29 mouse cellular contexts compared by ENCODE assay signal in the genomic region with DNA sequence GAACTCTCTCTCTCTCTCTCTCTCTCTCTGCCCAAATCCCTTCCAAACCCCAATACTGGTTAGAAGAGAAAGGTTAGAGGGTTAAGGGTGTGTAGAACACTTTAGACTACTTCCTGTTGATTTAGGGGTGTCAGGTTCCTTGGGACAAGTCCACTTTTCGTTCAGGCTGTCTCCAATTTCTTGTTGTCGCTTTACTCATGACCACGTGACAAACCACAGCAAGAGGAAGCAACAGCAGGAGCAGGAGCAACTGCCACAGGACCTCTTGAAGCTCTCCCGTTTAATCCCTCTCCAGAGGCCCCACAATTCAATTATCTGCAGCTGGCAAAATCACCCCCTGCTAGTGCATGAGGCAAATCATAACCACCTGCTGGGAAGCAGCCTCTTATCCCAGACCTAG. TPM values are rescaled to one million over a fixed set of nuclear protein-coding genes. Genes with fewer than 3 reads are reported as not detected.
DNase-seq lines count a peak whose midpoint lies in the region; ATAC-seq and TF ChIP-seq lines count a peak whose summit lies in the region.
"Had no signal": no experiment of that assay in that cellular context is flagged by ENCODE, and none has a peak within 500 bp of the region (broad histone marks: within the 10 kb centered on the region; RNA-seq: fewer than 3 reads in every experiment).

No protein-coding gene starts in this region.

- no peak for TF ChIP-seq CTCF in C2C12 (IDR thresholded peaks at IDR 0.05; ENCODE audit: control insufficient read depth, insufficient read depth, insufficient read length)

- H3K79me2 ChIP-seq in C2C12 (ENCODE audit: control insufficient read depth, insufficient read depth) = no peaks in the 10 kb centered on the region

- no peak overlapping the region for H3ac ChIP-seq in C2C12 (ENCODE audit: control insufficient read depth, insufficient read length, low read depth)

- H3K27me3 ChIP-seq in C2C12 (ENCODE audit: control insufficient read depth, insufficient read depth, insufficient read length) = no peaks in the 10 kb centered on the region
- H3K27me3 ChIP-seq: forebrain, embryonic 12.5 days; heart, embryonic 13.5 days; Patski had no signal

- H3K79me3 ChIP-seq in C2C12 (ENCODE audit: low read depth) = no peaks in the 10 kb centered on the region

- DNase-seq in ES-CJ7 (ENCODE audit: low read depth, low spot score) (peak; percentile 75), ZHBTc4 (ENCODE audit: low read depth, low spot score) (peak; percentile 68)
- DNase-seq in heart, adult 11 months = no peak
- DNase-seq in heart, adult 9 months (ENCODE audit: low spot score in 2 of 2) = no peak
- DNase-seq: adrenal gland, adult 8-10 months; adrenal gland, postnatal 36 days; cerebellum, adult 11-12 months; cerebellum, adult 9-11 months; cerebellum, postnatal 36 days; gastrocnemius, postnatal 10 days; heart, postnatal 36 days; kidney, adult 9 months had no signal

- H3K36me3 ChIP-seq in C2C12 (ENCODE audit: control insufficient read depth, insufficient read depth) = peaks cover 63% of the 10 kb centered on the region

- ATAC-seq in granulocyte monocyte progenitor cell, adult 5-6 weeks (replicated peaks; ENCODE audit: poor library complexity, severe bottlenecking) = peak; percentile 42
- ATAC-seq in erythroblast, adult 5-6 weeks (replicated peaks; ENCODE audit: low FRiP score, poor library complexity, severe bottlenecking) = no peak
- ATAC-seq: CD4-positive, CD25-positive, alpha-beta regulatory T cell, adult 4 months; forebrain, embryonic 16.5 days; hindbrain, embryonic 16.5 days; inflammation-experienced regulatory T-cells, adult 6 months; intestine, postnatal 0 days; Patski had no signal

- H3K4me3 ChIP-seq in C2C12 (ENCODE audit: insufficient read depth, poor library complexity, severe bottlenecking) = no peak overlapping the region
- H3K4me3 ChIP-seq: forebrain, embryonic 12.5 days; heart, embryonic 13.5 days had no signal

TF ChIP-seq in C2C12, 6 proteins besides CTCF, POLR2A, EP300 and RAD21:
- no peak for TF ChIP-seq MYOG (IDR thresholded peaks at IDR 0.05; ENCODE audit: control insufficient read depth, extremely low read depth, insufficient read length)
- no peak for TF ChIP-seq MAX (IDR thresholded peaks at IDR 0.05)
- TF ChIP-seq USF1 (IDR thresholded peaks at IDR 0.05; ENCODE audit: low read depth) = peak; percentile 30
- TF ChIP-seq FOSL1 (IDR thresholded peaks at IDR 0.05; ENCODE audit: insufficient read depth, low read length, poor library complexity, severe bottlenecking) = no peak

RNA-seq across cellular contexts. Expression of a gene that starts 15.5 kb away (rescaled TPM):
- 17.6 TPM for polyA plus RNA-seq in C2C12 (2012; fragmentation: generic; extraction: Trizol)
- 39.4 and 42.5 TPM in 2 replicates for total RNA-seq in granulocyte monocyte progenitor cell, adult 5-6 weeks (2014; fragmentation: Nextera tagmentation)
- 19.9 and 23.8 TPM in 2 replicates for total RNA-seq in granulocyte monocyte progenitor cell, adult 5-6 weeks (2017)
- total RNA-seq in erythroblast, adult 5-6 weeks (2015; ENCODE audit: low replicate concordance) = 6.7 and 16.7 TPM in 2 replicates
- total RNA-seq in erythroblast, adult 5-6 weeks (2017; ENCODE audit: low replicate concordance) = 5.4 and 13.5 TPM in 2 replicates

RNA-seq across cellular contexts. Expression of a gene that starts 21.9 kb away (rescaled TPM):
- polyA plus RNA-seq in C2C12 (2012; fragmentation: generic; extraction: Trizol) = 37.8 TPM
- total RNA-seq in granulocyte monocyte progenitor cell, adult 5-6 weeks (2014; fragmentation: Nextera tagmentation) = 60.2 and 71.5 TPM in 2 replicates
- total RNA-seq in granulocyte monocyte progenitor cell, adult 5-6 weeks (2017) = 40.6 and 42.4 TPM in 2 replicates
- total RNA-seq in erythroblast, adult 5-6 weeks (2015; ENCODE audit: low replicate concordance) = 9.2 and 22.2 TPM in 2 replicates
- total RNA-seq in erythroblast, adult 5-6 weeks (2017; ENCODE audit: low replicate concordance) = 35.9 and 65.1 TPM in 2 replicates

RNA-seq across cellular contexts. Expression of a gene that starts 45.5 kb away (rescaled TPM):
- polyA plus RNA-seq in C2C12 (2012; fragmentation: generic; extraction: Trizol) = 0.07 TPM
- total RNA-seq in granulocyte monocyte progenitor cell, adult 5-6 weeks (2014; fragmentation: Nextera tagmentation) = not detected in 2 replicates
- not detected in 2 replicates for total RNA-seq in granulocyte monocyte progenitor cell, adult 5-6 weeks (2017)
- total RNA-seq in erythroblast, adult 5-6 weeks (2015; ENCODE audit: low replicate concordance) = not detected in 2 replicates
- total RNA-seq in erythroblast, adult 5-6 weeks (2017; ENCODE audit: low replicate concordance) = not detected in 2 replicates
- total RNA-seq: G1E; gastrocnemius, postnatal 10 days; gastrocnemius, postnatal 4 days; heart, adult 8-10 months; heart, postnatal 36 days had no signal
- polyA plus RNA-seq: CD4-positive, CD25-positive, alpha-beta regulatory T cell, adult 4 months; forebrain, embryonic 12.5 days; forebrain, embryonic 16.5 days; G1E; heart, embryonic 13.5 days; heart, postnatal 0 days; hindbrain, embryonic 11.5 days; inflammation-experienced regulatory T-cells, adult 6 months had no signal

RNA-seq across cellular contexts. Expression of a gene that starts 55.0 kb away (rescaled TPM):
- polyA plus RNA-seq in C2C12 (2012; fragmentation: generic; extraction: Trizol) = 0.05 TPM
- total RNA-seq in granulocyte monocyte progenitor cell, adult 5-6 weeks (2014; fragmentation: Nextera tagmentation) = not detected in 2 replicates
- total RNA-seq in granulocyte monocyte progenitor cell, adult 5-6 weeks (2017) = not detected in 2 replicates
- 2.9 TPM in 1 of 2 replicates, not detected in the other for total RNA-seq in erythroblast, adult 5-6 weeks (2015; ENCODE audit: low replicate concordance)
- not detected in 2 replicates for total RNA-seq in erythroblast, adult 5-6 weeks (2017; ENCODE audit: low replicate concordance)
- total RNA-seq: adrenal gland, adult 8-10 months; adrenal gland, postnatal 36 days; gastrocnemius, postnatal 10 days; gastrocnemius, postnatal 4 days; heart, adult 8-10 months; heart, postnatal 36 days had no signal
- polyA plus RNA-seq: CD4-positive, CD25-positive, alpha-beta regulatory T cell, adult 4 months; forebrain, embryonic 12.5 days; forebrain, embryonic 16.5 days; frontal cortex, adult 2 months; G1E; heart, embryonic 13.5 days; heart, postnatal 0 days; hindbrain, embryonic 16.5 days; inflammation-experienced regulatory T-cells, adult 6 months; intestine, postnatal 0 days; Patski had no signal

Comparison
In these comparisons a context has a peak if more than half of its experiments do, and no peak if none do; other contexts are left out.
1. DNase-seq: peak in ES-CJ7 (single experiment) and ZHBTc4 (single experiment); none in heart, adult 11 months (single experiment) and heart, adult 9 months (0 of 2).